Mouse (Mus musculus) lung, postnatal 14 days (tissue): ENCODE measurements at regions not wholly inside any gene's neighbourhood (a gene's known extent, or its start where the extent isn't known, plus 50 kb on each side); places are given as distances from the start of the nearest gene placed in this dataset.

ENCODE experiments used
- DNase-seq: peaks from one replicate; pipeline ENCODE4 v3.0.0; 2021

- no peak for DNase-seq
These were observed 101.9 kb upstream of the Arid2 start for GRCm38 (mm10) chr15:96185429-96185828.

- DNase-seq, result no peak
These were observed 101.4 kb upstream of the Arid2 start for GRCm38 (mm10) chr15:96185901-96186300.

DNA sequence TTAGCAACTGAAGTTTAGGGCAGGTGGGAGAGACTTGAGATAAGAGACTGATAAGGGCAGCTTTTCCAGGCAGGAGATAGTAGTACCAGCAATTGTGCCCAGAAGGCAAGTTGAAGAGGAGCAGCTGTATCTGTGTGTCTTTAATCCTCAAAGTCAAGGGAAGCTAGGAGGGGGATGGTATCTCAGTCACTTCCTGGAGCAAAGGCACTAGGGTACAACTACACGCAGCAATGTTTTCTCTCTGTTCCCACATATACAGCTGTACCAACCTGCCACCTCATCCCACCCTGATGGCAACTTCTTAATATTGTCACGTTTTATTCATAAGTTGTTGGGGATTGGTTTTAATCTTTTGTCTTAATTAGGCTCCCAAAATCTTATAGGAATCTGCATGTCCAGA is 97.8 kb upstream of the Arid2 start:
- no peak for DNase-seq

DNA sequence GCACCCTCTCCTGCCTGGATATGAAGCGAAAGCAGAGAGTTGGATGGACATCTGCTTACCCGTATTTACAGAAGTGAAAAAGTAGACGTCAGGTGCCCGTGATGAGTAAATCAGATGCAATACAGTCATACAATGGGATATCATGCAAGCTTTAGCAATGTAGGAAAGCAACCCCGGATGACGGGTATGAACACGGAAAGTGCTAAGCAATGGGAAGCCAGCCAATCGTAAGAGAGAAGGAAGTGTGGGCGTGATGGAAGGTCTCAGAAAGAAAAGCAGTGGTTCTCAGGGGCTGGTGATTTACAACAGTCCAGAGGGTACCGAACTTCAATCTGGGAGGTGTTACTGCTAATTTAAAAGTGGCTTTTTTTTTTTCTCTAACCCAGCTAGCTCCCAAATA is 89.9 kb upstream of the Arid2 start:
- DNase-seq, result no peak

DNA sequence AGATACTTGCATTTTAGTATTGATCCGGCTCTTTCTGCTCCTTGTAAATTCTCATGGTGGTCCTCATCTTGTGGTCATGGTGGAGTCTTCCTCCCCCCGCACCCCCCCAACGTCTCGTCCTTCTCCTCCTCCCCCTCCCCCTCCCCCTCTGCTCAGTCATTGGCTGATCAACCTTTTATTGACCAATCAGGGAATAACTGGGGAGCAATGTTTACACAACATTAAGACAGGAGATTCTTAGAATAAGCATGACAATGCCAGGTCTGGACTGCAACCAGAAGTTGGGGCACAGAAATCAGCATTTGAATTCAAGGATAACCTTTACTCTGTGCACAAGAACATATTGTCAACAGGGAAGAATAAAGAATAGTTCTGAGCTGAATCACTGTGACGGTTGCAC is 89.4 kb upstream of the Arid2 start:
- DNase-seq, result no peak

- DNase-seq, result no peak
These were observed 86.0 kb upstream of the Arid2 start for GRCm38 (mm10) chr15:96201273-96201672.

DNA sequence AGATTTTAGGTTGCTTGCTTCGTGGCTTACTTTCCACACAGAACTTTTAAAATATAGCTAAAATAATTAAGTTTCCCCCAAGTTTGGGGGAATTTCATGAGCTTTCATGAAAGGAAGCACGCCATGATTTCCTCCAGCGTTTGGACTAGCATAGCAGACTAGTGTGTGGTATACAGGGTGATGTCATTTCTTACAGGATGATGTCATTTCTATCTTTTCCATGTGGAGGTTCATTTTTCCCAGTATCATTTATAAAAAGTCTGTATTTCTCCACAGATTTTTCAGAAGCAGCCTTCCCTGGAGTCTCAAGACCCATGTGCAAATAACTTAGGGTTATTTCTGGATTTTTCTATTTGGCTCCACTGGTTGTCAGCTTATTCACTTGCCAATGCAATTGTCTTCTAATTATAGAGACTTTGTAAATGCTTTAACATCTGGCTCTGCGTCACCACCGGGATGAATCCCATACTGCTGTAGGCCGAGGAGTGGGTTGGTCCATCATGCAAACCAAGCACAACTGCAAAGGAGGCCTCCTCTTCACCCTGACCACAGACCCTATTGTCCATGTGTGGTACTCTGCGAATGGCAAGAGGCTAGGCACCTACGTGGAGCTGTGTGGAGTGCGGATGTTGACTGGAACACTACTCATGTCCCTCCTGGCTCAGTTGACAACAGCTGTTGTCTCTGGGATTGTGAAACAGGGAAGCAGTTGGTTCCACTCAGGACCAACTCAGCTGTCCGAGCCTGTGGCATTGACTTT is 85.4 kb upstream of the Arid2 start:
- DNase-seq, result peak; percentile 1

GRCm38 (mm10) chr15:96204187-96204586 is 83.1 kb upstream of the Arid2 start:
- DNase-seq, result no peak

- no peak for DNase-seq
These were observed 82.7 kb upstream of the Arid2 start for GRCm38 (mm10) chr15:96204623-96205022.

DNA sequence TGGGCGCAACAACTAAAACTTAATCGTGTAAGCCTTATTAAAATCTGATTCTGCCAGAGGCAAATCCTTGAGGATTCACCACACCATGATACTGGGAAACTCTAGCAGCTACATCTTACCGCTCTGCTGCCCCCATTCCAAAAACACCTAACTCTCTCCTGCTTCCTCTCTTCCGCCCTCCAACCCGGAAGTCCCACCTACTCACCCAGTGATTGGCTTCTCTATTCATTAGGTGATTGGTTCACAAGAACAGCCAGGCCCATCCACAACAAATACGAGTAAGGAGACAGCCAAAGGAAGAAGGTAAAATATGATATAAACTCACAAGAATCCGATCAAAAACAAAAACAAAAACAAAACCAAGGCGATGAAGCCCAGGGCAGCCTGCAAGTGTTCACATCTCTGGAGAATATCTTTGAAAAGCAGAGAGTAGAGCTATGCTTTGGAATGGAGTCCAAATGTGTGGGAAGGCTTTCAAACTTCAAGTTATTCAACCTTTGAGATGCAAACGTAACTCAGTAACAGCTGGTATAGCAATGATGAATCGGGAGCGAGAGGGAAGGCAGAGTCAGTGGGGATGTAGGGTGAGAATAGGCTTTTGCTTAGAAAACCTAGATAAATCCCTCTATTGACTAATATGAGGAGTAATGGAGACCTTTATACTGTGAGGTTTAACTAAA is 76.5 kb upstream of the Arid2 start:
- DNase-seq, result no peak

- DNase-seq, result no peak
These were observed 73.6 kb upstream of the Arid2 start for GRCm38 (mm10) chr15:96213541-96214312.

DNA sequence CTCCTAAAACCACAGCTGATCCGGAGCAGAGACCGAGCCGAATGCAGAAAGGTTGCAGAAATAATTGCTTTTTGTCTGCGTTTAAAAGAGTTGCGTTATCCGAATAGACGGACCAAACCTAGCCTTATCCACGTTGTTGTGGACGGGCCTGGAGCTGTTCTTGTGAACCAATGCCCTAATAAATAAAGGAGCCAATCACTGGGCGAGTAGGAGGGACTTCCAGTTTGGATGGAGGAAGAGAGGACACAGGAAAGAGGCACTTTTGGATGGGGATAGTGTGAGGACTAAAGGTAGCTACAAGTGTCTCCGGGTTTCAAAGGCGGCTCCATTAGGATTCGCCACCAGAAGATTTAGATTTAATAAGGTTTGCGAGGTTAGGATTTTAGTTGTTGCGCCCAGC is 69.4 kb upstream of the Arid2 start:
- DNase-seq, result no peak

DNA sequence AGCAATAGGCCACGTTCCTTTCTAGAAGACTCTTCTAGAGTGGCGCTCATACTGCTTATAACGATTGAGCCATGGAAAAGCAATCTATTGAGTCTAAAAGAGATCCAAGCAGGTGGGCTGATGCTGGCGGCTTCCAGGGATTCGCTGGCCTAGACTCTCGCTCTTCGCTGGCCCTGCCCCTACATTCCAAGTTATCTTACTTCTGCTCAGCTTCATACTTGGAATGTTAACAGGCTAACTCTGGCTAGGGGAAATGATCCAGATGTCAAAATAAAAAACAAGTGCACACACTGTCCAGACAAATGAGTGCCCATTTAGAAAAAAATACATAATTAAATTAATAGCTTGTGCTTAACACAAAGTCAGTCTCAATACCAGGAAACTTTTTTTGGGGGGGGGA is 67.6 kb upstream of the Arid2 start:
- no peak for DNase-seq

DNA sequence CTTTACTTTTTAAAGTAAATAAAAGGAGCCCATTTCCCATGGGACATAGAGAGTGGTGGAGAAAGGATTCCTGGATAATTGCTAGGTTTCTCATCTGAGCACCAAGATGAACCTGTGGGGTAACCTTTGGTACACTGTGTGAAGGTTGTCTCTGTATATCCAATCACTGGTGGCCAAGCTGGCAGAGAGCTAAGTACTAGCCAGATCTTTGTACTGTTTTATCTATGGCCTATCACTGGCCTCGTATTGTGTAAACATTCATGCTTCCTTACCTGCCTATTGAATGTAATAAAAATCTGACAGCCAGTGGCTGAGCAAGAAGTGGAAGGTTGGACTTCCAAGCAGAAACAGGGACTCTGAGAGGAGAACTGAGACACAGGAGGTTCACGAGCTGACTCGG is 55.3 kb upstream of the Arid2 start:
- no peak for DNase-seq

GRCm38 (mm10) chr15:96233113-96233512 is 54.2 kb upstream of the Arid2 start:
- no peak for DNase-seq

DNA sequence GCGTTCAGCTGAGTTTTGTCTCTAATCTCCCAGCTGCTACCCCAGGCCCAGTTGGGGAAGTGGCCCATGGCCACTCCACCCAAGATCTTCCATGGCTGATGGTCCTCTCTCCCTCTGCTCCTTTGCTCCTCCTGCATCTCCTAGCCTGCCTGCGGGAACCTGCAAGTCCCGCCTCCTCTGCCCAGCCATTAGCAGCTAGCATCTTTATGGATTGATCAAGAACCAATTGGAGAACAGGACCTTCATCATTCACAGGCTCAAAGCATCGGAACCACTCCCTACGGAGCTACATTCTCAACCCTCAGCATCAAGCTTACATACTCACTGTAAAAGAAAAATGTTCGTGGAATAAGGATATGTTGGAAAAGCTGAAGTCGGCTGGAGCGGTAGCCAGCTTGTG is 52.5 kb upstream of the Arid2 start:
- no peak for DNase-seq
